Mouse (Mus musculus) liver, postnatal 0 days (tissue): ENCODE data around the gene B3gnt4.

Experiments used
- CTCF ChIP-seq: sonication (generic); IDR thresholded peaks from 2 replicates; pipeline ENCODE4 v1.5.1; 2016; ENCODE audit warnings: antibody characterized with exemption, low read depth
- EP300 ChIP-seq: IDR thresholded peaks from 2 replicates; pipeline ENCODE4 v1.6.1; 2016; ENCODE audit warnings: antibody characterized with exemption, low read depth, mild to moderate bottlenecking

GRCm38 (mm10) chr5:123525916-123526495 is 15.7 kb downstream of the B3gnt4 start:
- no peak for TF ChIP-seq CTCF
- TF ChIP-seq EP300, result no peak
